Mouse (Mus musculus): ENCODE data around the gene Psapl1.

DNA sequence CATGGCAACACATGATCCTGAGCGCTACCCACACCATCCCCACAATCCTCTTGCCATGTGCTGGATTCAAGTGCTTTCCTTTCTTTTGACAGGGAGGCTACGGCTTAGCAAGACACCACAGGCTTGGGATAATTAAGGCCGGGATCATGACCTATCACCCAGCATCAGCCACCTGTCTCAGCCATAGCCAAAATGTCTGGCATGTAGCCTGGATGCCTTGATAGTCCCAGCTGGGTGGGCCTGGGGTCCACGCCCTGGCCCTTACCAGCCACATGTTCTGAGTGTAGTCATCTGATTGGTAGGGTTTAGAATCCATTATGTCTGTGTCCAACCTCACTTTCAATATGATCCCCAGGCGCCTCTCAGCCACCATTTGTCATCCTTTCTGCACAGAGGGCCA is 24.1 kb upstream of the Psapl1 start:
- no peak for TF ChIP-seq CTCF (IDR thresholded peaks at IDR 0.05; ENCODE audit: low read depth, low read length)
- no peak for TF ChIP-seq POLR2A (IDR thresholded peaks at IDR 0.05; ENCODE audit: extremely low read depth, insufficient read depth, low read length)
